Mouse (Mus musculus) forebrain, postnatal 0 days (tissue): ENCODE data around the gene Zfc3h1. TPM values are rescaled to one million over a fixed set of nuclear protein-coding genes. Genes with fewer than 3 reads are reported as not detected.

Source experiments
- ATAC-seq: fragments of 200-750 bp; cut with Nextera tagmentation; 2 replicates; pipeline ENCODE4 v1.8.0; 2017; ENCODE audit warnings: mild to moderate bottlenecking, moderate library complexity
- DNase-seq: peaks from one replicate; pipeline ENCODE4 v3.0.0-alpha.2; 2015
- H3K27ac ChIP-seq: fragments of 300-500 bp; sonication (generic); 2 replicates; pipeline ENCODE4 v1.5.1; 2014; ENCODE audit warnings: low read depth, mild to moderate bottlenecking, antibody characterized with exemption, low read length, moderate library complexity, mixed read lengths
- H3K27me3 ChIP-seq: fragments of 300-500 bp; sonication (generic); 2 replicates; pipeline ENCODE4 v1.6.1; 2014; ENCODE audit warnings: mild to moderate bottlenecking, low read length, mixed read lengths; ENCODE audit not compliant: insufficient read depth
- H3K36me3 ChIP-seq: fragments of 300-500 bp; sonication (generic); 2 replicates; pipeline ENCODE4 v1.6.1; 2014; ENCODE audit warnings: mild to moderate bottlenecking, moderate library complexity; ENCODE audit not compliant: insufficient read depth
- H3K4me1 ChIP-seq: fragments of 300-500 bp; sonication (generic); 2 replicates; pipeline ENCODE4 v1.6.1; 2014; ENCODE audit warnings: antibody characterized with exemption; ENCODE audit not compliant: insufficient read depth
- H3K4me2 ChIP-seq: fragments of 300-500 bp; sonication (generic); 2 replicates; pipeline ENCODE4 v1.6.1; 2014; ENCODE audit warnings: low read depth, mild to moderate bottlenecking, moderate library complexity
- H3K4me3 ChIP-seq: fragments of 300-500 bp; sonication (generic); 2 replicates; pipeline ENCODE4 v1.5.1; 2014; ENCODE audit warnings: low read depth, low read length, mixed read lengths
- H3K9ac ChIP-seq: fragments of 300-500 bp; sonication (generic); 2 replicates; pipeline ENCODE4 v1.6.1; 2014; ENCODE audit warnings: mild to moderate bottlenecking
- H3K9me3 ChIP-seq: fragments of 300-500 bp; sonication (generic); 2 replicates; pipeline ENCODE4 v1.6.1; 2016; ENCODE audit warnings: low read length
- CTCF ChIP-seq: sonication (generic); IDR thresholded peaks from 2 replicates; pipeline ENCODE4 v1.5.1; 2016; ENCODE audit warnings: antibody characterized with exemption, control low read depth, low read depth
- WGBS: fragments of 180-500 bp; shearing (Covaris S2); extraction: QIAGEN DNeasy Blood & Tissue Kit; methylation state at CpG from one replicate; pipeline ENCODE4 v1.1.7; 2014; 5-methylcytosine and 5-hydroxymethylcytosine counted together
- polyA plus RNA-seq: library from polyadenylated mRNA; unstranded; fragments of >200 nt; fragmentation: Nextera tagmentation; extraction: Ambion mirVana; gene quantifications from 2 replicates; pipeline ENCODE4 v1.2.1, GENCODE M21; 2015
- total RNA-seq: library from RNA; depleted of rRNA; stranded (reverse); fragments of >200 nt; gene quantifications from 2 replicates; pipeline ENCODE4 v1.2.3, GENCODE M21; 2014

The Zfc3h1 gene
- total and polyA plus RNA-seq, 2 experiments from 2014 or later, result 7.6 to 46.2 TPM

- ATAC-seq (no peak), DNase-seq (no peak)
- H3K27me3 ChIP-seq, result no peaks in the 10 kb centered on the region
- no peak for TF ChIP-seq CTCF
- peaks cover 33% of the 10 kb centered on the region for H3K36me3 ChIP-seq
- H3K9ac ChIP-seq, result no peak overlapping the region
- WGBS, result 78% methylated on average over 4 of the region's 4 CpGs
- no peaks in the 10 kb centered on the region for H3K9me3 ChIP-seq
- no peak overlapping the region for H3K27ac ChIP-seq
- no peaks in the 10 kb centered on the region for H3K4me1 ChIP-seq
- H3K4me3 ChIP-seq, result no peak overlapping the region
- H3K4me2 ChIP-seq, result no peak overlapping the region
Measured at GRCm38 (mm10) chr10:115421976-115422375, 37.2 kb downstream of the Zfc3h1 start.

GRCm38 (mm10) chr10:115425351-115425750 lies 40.6 kb downstream of the Zfc3h1 start:
- no peak for TF ChIP-seq CTCF
- WGBS, result 38% methylated on average over 2 of the region's 2 CpGs
- Histone ChIP-seq H3K27me3 (no peaks in the 10 kb centered on the region), H3K4me3 (no peak overlapping the region), H3K4me1 (no peaks in the 10 kb centered on the region), H3K36me3 (peaks cover 44% of the 10 kb centered on the region), H3K9ac (no peak overlapping the region), H3K9me3 (no peaks in the 10 kb centered on the region), H3K4me2 (no peak overlapping the region), H3K27ac (no peak overlapping the region)
- no peak for DNase-seq
- ATAC-seq, result no peak

GRCm38 (mm10) chr10:115437286-115437685 lies 52.5 kb downstream of the Zfc3h1 start:
- ATAC-seq, result no peak
- no peak overlapping the region for H3K9ac ChIP-seq
- 83% methylated on average over 4 of the region's 4 CpGs for whole genome bisulfite sequencing
- no peaks in the 10 kb centered on the region for H3K9me3 ChIP-seq
- H3K4me1 ChIP-seq, result no peaks in the 10 kb centered on the region
- DNase-seq, result no peak
- no peak for TF ChIP-seq CTCF
- H3K4me2 ChIP-seq, result no peak overlapping the region
- no peaks in the 10 kb centered on the region for H3K27me3 ChIP-seq
- H3K4me3 ChIP-seq, result no peak overlapping the region
- H3K36me3 ChIP-seq, result peaks cover 13% of the 10 kb centered on the region
- no peak overlapping the region for H3K27ac ChIP-seq

GRCm38 (mm10) chr10:115448614-115449013 lies 63.9 kb downstream of the Zfc3h1 start:
- Histone ChIP-seq H3K4me2 (no peak overlapping the region), H3K4me3 (no peak overlapping the region), H3K9ac (no peak overlapping the region), H3K27ac (no peak overlapping the region), H3K9me3 (0 out of 2 replicates have a peak, but pooled peaks cover 5% of the 10 kb centered on the region), H3K27me3 (no peaks in the 10 kb centered on the region; the same call in 1 of the 2 replicates), H3K36me3 (no peaks in the 10 kb centered on the region), H3K4me1 (no peaks in the 10 kb centered on the region)
- ATAC-seq (no peak), DNase-seq (no peak)
- TF ChIP-seq CTCF, result no peak
- WGBS, result 95% methylated on average over 13 of the region's 13 CpGs

- H3K4me2 ChIP-seq, result no peak overlapping the region
- DNase-seq (no peak), ATAC-seq (no peak)
- no peaks in the 10 kb centered on the region for H3K9me3 ChIP-seq
- no peak overlapping the region for H3K4me3 ChIP-seq
- H3K27me3 ChIP-seq, result peaks cover 8% of the 10 kb centered on the region
- no peak for TF ChIP-seq CTCF
- no peaks in the 10 kb centered on the region for H3K36me3 ChIP-seq
- no peak overlapping the region for H3K9ac ChIP-seq
- no peak overlapping the region for H3K27ac ChIP-seq
- 83% methylated on average over 6 of the region's 6 CpGs for WGBS
- H3K4me1 ChIP-seq, result no peaks in the 10 kb centered on the region
Measured at GRCm38 (mm10) chr10:115457368-115458021, 72.7 kb downstream of the Zfc3h1 start.

- Histone ChIP-seq H3K4me1 (no peaks in the 10 kb centered on the region), H3K4me2 (no peak overlapping the region), H3K9ac (no peak overlapping the region), H3K9me3 (0 out of 2 replicates have a peak, but pooled peaks cover 3% of the 10 kb centered on the region), H3K36me3 (no peaks in the 10 kb centered on the region), H3K27me3 (peaks cover 35% of the 10 kb centered on the region), H3K4me3 (no peak overlapping the region), H3K27ac (no peak overlapping the region)
- TF ChIP-seq CTCF, result no peak
- ATAC-seq (no peak), DNase-seq (no peak)
- WGBS, result 76% methylated on average over 5 of the region's 5 CpGs
Measured at GRCm38 (mm10) chr10:115462646-115463045, 77.9 kb downstream of the Zfc3h1 start.

GRCm38 (mm10) chr10:115465072-115465471 lies 80.3 kb downstream of the Zfc3h1 start:
- Histone ChIP-seq H3K27ac (no peak overlapping the region), H3K4me3 (no peak overlapping the region), H3K27me3 (peaks cover 43% of the 10 kb centered on the region), H3K4me2 (no peak overlapping the region), H3K36me3 (no peaks in the 10 kb centered on the region), H3K9me3 (0 out of 2 replicates have a peak, but pooled peaks cover 3% of the 10 kb centered on the region), H3K9ac (no peak overlapping the region), H3K4me1 (no peaks in the 10 kb centered on the region)
- ATAC-seq (no peak), DNase-seq (no peak)
- no peak for TF ChIP-seq CTCF
- 83% methylated on average over 7 of the region's 7 CpGs for WGBS
